Mouse (Mus musculus) gastrocnemius, postnatal 10 days (tissue): ENCODE results near the gene Lrrc10b. TPM values are rescaled to one million over a fixed set of nuclear protein-coding genes. Genes with fewer than 3 reads are reported as not detected.

ENCODE experiments used
- DNase-seq: peaks from one replicate; pipeline ENCODE4 v3.0.0; 2021; ENCODE audit warnings: mixed read lengths
- total RNA-seq, 2 experiments: library from RNA; stranded (reverse); gene quantifications; 2 replicates each; pipeline ENCODE4 v1.2.3; 2021

Lrrc10b gene
- total RNA-seq, 2 experiments from 2014 or later = 0.40 to 0.43 TPM

GRCm38 (mm10) chr19:10444685-10445369, 12.4 kb downstream of the Lrrc10b start:
- DNase-seq = no peak

- DNase-seq = no peak
These were observed 19.8 kb downstream of the Lrrc10b start for GRCm38 (mm10) chr19:10437521-10437920.

- DNase-seq = no peak
These were observed 20.5 kb downstream of the Lrrc10b start for GRCm38 (mm10) chr19:10436726-10437125.

GRCm38 (mm10) chr19:10435908-10436307, 21.4 kb downstream of the Lrrc10b start:
- DNase-seq = peak; percentile 64

- no peak for DNase-seq
These were observed 22.3 kb downstream of the Lrrc10b start for GRCm38 (mm10) chr19:10434927-10435326.

- DNase-seq = no peak
These were observed 23.3 kb downstream of the Lrrc10b start for GRCm38 (mm10) chr19:10433879-10434540.

- no peak for DNase-seq
These were observed 24.0 kb downstream of the Lrrc10b start for GRCm38 (mm10) chr19:10433225-10433624.

GRCm38 (mm10) chr19:10431841-10432240, 25.4 kb downstream of the Lrrc10b start:
- DNase-seq = no peak

- no peak for DNase-seq
These were observed 25.9 kb downstream of the Lrrc10b start for GRCm38 (mm10) chr19:10431410-10431809.

GRCm38 (mm10) chr19:10429371-10429770, 27.9 kb downstream of the Lrrc10b start:
- no peak for DNase-seq

GRCm38 (mm10) chr19:10427431-10427830, 29.8 kb downstream of the Lrrc10b start:
- no peak for DNase-seq

GRCm38 (mm10) chr19:10426793-10427192, 30.5 kb downstream of the Lrrc10b start:
- no peak for DNase-seq

GRCm38 (mm10) chr19:10426312-10426711, 31.0 kb downstream of the Lrrc10b start:
- DNase-seq = no peak

- no peak for DNase-seq
These were observed 31.6 kb downstream of the Lrrc10b start for GRCm38 (mm10) chr19:10425484-10426270.

GRCm38 (mm10) chr19:10424751-10425150, 32.5 kb downstream of the Lrrc10b start:
- DNase-seq = no peak

- no peak for DNase-seq
These were observed 35.0 kb downstream of the Lrrc10b start for GRCm38 (mm10) chr19:10421986-10422976.

GRCm38 (mm10) chr19:10417436-10417835, 39.8 kb downstream of the Lrrc10b start:
- DNase-seq = no peak

GRCm38 (mm10) chr19:10416889-10417288, 40.4 kb downstream of the Lrrc10b start:
- DNase-seq = no peak

- no peak for DNase-seq
These were observed 41.8 kb downstream of the Lrrc10b start for GRCm38 (mm10) chr19:10415508-10415907.

GRCm38 (mm10) chr19:10413701-10414242, 43.5 kb downstream of the Lrrc10b start:
- DNase-seq = no peak
